Mouse (Mus musculus) erythroblast, embryonic 14.5 days (primary cell): Measurements from ENCODE around the gene Wnt16.

ENCODE experiments used
- GATA1 ChIP-seq: IDR thresholded peaks from 2 replicates; pipeline ENCODE4 v1.6.1; 2012; ENCODE audit warnings: low read length, inconsistent platforms, mixed read lengths
- TAL1 ChIP-seq: IDR thresholded peaks from 3 replicates; pipeline ENCODE4 v1.6.1; 2012; ENCODE audit warnings: low read length, inconsistent platforms, mixed read lengths

GRCm38 (mm10) chr6:22289461-22290021 is 1.5 kb downstream of the Wnt16 start:
- no peak for TF ChIP-seq GATA1
- TF ChIP-seq TAL1: no peak
